Mouse (Mus musculus): ENCODE data around the gene Eps15l1.

The Eps15l1 gene

GRCm38 (mm10) chr8:72413839-72414238, 7.4 kb downstream of the Eps15l1 start:
- DNase-seq (ENCODE audit: low spot score in 2 of 2): peak; percentile 83 to 85

GRCm38 (mm10) chr8:72409443-72409842, 11.8 kb downstream of the Eps15l1 start:
- no peak for DNase-seq (ENCODE audit: low spot score in 2 of 2)

GRCm38 (mm10) chr8:72407878-72408277, 13.4 kb downstream of the Eps15l1 start:
- DNase-seq (ENCODE audit: low spot score in 2 of 2): no peak

GRCm38 (mm10) chr8:72402981-72403380, 18.3 kb downstream of the Eps15l1 start:
- DNase-seq (ENCODE audit: low spot score in 2 of 2): no peak

DNA sequence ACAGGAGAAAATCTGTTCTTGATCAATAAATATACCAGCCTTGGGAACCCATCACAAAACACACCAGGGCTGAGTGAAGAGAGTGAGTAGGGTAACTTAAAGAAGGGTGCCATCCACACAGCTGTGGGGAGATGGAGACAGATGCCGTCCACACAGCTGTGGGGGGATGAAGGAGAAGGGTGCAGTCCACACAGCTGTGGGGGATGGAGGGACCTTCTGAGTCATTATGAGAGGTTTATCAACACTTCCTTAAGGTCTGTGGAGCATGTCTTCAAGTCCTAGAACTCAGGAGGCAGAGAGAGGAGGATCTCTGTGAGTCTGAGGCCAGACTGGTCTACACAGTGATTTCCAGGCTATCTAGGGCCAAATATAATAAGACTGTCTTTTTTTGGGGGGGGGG, 19.9 kb downstream of the Eps15l1 start:
- no peak for DNase-seq (ENCODE audit: low spot score in 2 of 2)

- DNase-seq (ENCODE audit: low spot score in 2 of 2): no peak
Observed at GRCm38 (mm10) chr8:72385737-72386136, 35.5 kb downstream of the Eps15l1 start.

- no peak for DNase-seq (ENCODE audit: low spot score in 2 of 2)
Observed at GRCm38 (mm10) chr8:72382395-72382794, 38.9 kb downstream of the Eps15l1 start.

GRCm38 (mm10) chr8:72380656-72381055, 40.6 kb downstream of the Eps15l1 start:
- no peak for DNase-seq (ENCODE audit: low spot score in 2 of 2)

DNA sequence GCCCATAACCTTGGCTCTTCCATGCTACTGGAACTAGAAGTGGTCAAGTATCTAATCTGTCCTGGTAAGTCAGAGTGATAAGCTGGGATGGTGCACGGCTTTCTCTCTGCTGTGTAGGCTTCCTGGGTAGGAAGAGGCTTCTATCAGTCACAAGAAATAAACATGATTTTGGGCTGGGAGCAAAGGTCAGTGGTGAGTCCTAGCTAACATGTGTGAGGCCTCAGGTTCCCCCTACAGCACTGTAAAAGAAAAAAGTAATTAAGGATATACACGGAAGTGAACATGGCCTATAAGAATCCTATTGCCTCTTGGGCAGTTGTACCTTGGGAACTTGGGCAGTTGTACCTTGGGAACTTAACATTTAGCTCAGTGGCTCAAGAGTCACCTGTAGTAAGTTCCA, 44.4 kb downstream of the Eps15l1 start:
- DNase-seq (ENCODE audit: low spot score in 2 of 2): no peak

DNA sequence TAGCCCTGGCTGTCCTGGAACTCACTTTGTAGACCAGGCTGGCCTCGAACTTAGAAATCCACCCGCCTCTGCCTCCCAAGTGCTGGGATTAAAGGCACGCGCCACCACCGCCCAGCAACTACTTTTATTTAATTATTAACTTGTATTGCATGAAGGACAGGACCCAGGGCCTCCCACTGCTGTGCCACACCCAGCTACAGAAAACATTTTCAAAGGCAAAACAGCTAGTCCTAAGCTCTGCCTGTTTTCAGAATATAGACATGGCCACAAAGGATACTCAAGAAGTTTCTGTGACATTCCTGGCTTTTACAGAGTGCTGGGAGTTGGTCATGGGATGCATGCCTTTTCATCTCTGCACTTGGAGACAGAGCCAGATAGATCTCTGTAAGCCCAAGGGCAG, 45.0 kb downstream of the Eps15l1 start:
- no peak for DNase-seq (ENCODE audit: low spot score in 2 of 2)

DNA sequence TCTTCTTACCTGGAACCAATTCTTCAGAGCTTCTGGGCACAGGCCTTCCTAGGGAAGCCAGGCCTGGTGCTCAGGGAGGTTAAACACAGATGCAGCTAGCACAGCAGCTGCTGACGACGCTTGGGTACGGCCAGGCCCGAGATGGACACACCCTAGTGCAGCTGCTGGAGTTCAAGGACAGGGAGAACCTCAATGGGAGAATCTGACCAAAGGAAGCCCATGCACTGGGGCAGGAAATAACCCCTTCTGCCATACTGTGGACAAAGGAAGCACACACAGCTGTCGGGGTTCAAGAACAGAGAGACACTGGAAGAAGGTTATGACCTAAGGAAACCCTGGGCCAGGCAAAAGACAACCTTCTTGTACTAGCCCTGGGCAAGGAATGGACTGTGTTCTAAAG, 46.1 kb downstream of the Eps15l1 start:
- no peak for DNase-seq (ENCODE audit: low spot score in 2 of 2)

DNA sequence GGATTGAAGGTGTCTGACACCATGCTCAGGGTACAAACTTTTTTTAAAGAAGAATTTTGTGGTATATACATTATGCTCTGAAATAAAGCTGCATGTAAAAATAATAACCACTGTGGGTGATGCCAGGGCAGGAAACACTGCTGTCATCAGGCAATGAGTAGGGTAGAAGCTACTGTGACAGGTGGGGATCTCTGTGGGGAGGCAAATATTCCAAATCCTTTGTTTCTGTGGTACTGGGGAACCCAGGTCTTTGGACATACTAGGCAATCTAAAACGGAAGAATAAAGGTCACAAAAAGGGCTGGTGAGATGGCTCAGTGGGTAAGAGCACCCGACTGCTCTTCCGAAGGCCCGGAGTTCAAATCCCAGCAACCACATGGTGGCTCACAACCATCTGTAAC, 48.9 kb downstream of the Eps15l1 start:
- DNase-seq (ENCODE audit: low spot score in 2 of 2): no peak

- DNase-seq (ENCODE audit: low spot score in 2 of 2): no peak
Observed at GRCm38 (mm10) chr8:72371356-72371755, 49.9 kb downstream of the Eps15l1 start.

- DNase-seq (ENCODE audit: low spot score in 2 of 2): no peak
Observed at GRCm38 (mm10) chr8:72366435-72366834, 54.8 kb downstream of the Eps15l1 start.

DNA sequence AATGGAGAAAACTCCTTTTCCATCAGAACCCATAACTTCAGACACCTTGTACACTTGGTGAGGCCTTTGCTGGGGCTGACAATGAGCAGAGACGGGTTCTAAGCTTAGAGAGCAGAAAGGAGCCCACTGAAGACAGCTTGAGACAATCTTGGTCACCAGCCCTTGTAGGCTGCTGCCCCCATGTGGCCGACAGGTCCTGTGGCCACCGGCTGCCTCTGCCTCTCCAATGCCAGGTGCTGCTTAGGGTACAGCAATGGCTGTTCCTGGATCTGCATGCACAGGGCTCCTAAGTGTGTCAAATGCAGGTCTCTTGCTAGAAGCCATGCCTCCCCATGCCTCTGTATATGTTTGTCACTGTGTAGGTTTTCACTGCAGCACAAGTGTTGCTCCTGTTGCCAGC, 55.4 kb downstream of the Eps15l1 start:
- DNase-seq (ENCODE audit: low spot score in 2 of 2): peak; percentile 79 to 90

GRCm38 (mm10) chr8:72365016-72365415, 56.2 kb downstream of the Eps15l1 start:
- no peak for DNase-seq (ENCODE audit: low spot score in 2 of 2)

DNA sequence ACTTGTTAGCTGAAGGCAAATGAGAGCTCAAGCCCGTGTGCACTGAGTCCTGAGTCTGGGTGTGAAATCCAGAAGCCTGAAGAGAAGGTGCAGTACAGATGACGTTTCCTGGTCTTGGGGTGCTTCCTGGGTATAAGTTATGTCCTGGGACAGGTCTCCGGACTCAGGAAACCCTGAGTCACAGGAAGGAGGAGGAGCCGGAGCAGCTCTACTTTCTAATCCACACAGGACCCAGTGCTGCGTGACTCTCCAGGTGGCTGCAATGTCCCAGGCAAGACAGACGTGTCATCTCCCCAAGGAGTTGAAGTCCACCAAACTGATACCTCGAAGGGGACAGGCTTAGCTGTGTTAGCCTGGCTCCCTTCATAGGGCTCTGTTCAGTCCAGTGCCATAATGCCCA, 57.8 kb downstream of the Eps15l1 start:
- no peak for DNase-seq (ENCODE audit: low spot score in 2 of 2)

- no peak for DNase-seq (ENCODE audit: low spot score in 2 of 2)
Observed at GRCm38 (mm10) chr8:72362754-72363153, 58.5 kb downstream of the Eps15l1 start.

DNA sequence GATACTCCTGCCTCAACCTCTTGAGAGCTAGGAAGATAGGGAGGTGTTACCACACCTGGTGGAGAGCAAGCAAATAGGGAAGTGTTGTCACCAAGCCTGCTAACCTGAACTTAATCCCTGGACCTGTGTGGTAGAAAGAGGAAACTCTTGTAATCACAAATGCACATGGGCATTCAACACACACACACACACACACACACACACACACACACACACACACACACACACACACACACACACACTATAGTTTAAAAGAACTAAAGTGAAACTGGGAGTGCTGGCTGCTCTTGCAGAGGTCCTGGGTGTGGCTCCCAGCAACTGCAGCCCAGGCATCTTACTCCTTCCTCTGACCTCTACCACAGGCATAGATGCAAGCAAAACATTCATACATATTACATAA, 61.1 kb downstream of the Eps15l1 start:
- no peak for DNase-seq (ENCODE audit: low spot score in 2 of 2)

- DNase-seq (ENCODE audit: low spot score in 2 of 2): no peak
Observed at GRCm38 (mm10) chr8:72356593-72356992, 64.7 kb downstream of the Eps15l1 start.

- DNase-seq (ENCODE audit: low spot score in 2 of 2): peak; percentile 73 to 82
Observed at GRCm38 (mm10) chr8:72354272-72354671, 67.0 kb downstream of the Eps15l1 start.

- peak in 1 of 2 experiments; percentile 12 for DNase-seq (ENCODE audit: low spot score in 2 of 2)
Observed at GRCm38 (mm10) chr8:72353700-72354045, 67.6 kb downstream of the Eps15l1 start.

- DNase-seq (ENCODE audit: low spot score in 2 of 2): peak in 1 of 2 experiments; percentile 11
Observed at GRCm38 (mm10) chr8:72352951-72353699, 68.1 kb downstream of the Eps15l1 start.

DNA sequence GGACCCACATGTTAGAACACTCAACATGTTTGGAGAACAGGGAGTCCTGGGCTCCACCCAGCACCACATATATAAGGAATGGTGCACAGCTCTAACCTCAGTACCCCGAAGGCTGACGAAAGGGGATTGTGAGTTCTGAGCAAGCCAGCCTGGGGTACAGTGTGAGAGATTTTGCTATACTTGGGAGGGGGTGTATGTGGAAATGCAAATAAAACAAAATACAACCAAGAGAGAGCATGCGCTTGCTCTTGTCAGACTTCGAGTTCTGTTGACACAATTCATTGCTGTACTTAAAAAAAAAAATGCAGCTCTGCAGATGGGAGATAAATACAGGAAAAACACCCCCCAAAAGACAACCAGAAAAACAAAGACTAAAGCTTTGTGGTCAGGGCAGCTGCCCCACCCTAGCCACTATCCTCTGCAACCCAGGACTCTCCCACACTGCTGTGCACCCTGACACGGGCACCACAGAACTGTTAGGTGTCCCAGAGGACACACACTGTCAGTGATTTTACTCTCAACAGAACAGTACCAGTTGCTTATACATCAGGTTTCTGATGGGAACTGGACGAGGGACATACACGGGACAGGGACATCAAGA, 69.8 kb downstream of the Eps15l1 start:
- DNase-seq (ENCODE audit: low spot score in 2 of 2): no peak
